Mouse (Mus musculus) colon, adult 2 months (tissue): ENCODE results near the gene Rbak. TPM values are rescaled to one million over a fixed set of nuclear protein-coding genes. Genes with fewer than 3 reads are reported as not detected.

Source experiments
- polyA plus RNA-seq: library from polyadenylated mRNA; depleted of rRNA; stranded (reverse); fragments of >200 nt; gene quantifications from 2 replicates; pipeline ENCODE4 v1.2.3, GENCODE M21; 2012; rRNA removed

Rbak gene
- polyA plus RNA-seq = 2.7 and 2.8 TPM in 2 replicates

DNA sequence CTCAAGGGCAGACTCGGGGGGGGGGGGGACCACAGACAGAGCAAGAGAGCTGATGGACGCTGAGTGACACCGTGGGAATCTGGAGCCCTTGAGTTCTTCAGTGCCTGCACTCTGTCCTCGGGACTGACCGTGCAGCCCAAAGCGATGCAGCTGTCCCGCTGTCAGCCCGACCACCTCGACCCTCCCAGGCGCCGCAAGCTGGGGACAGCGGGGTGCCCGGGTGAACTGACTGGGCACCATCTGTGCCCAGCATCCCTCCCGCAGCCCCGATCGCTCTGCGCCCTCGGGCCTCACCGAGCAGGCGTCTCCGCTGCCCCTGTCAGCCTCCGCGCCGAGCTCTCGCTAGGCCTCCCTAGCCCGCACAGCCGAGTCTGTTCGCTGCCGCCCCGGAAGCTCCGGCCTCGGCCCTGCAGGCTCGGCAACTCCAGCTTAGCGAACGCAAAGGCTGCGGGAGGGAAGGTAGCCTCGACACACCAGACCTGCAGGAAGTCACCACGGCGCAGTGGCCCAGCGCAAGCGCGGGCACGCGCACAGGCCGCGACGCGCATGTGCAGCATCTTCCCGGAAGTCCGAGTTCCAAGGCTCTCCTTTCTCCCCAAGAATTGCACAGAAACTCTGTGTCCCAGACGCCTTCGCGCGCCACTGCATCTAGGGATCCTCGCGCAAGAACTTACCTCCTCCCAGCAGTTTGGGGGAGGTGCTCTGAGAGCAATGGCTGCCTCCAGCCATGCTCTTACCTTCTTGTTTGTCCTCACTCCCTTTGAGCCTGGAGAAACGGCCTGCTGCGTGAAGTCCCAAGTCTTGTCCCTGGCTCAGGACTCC lies at the start of gene Rbak, which contains the start of gene Spdye4b:
Gene Rbak (minus strand): TSS at position 521 of the 822 bp plus-strand sequence.
Gene Spdye4b (plus strand): TSS at position 763 of the 822 bp plus-strand sequence.

DNA sequence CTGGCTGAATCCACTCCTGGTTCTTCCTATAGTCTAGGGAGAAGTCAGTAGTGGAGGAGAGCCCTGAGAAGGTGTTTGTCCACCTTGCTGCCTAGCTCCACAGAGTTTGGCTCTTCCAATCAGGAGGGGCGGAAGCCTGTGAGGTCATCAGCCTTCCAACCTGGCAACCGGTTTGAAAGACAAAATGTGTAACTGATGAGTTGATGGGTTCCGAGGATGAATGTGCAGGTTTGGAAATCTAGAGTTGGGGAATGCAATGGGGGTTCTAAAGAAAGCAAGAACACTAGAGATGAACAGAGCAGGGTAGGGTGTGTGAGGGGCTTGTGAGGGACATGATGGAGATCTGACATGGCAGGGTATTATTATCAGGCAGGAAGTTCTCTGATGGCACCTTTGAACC lies 46.2 kb upstream of the Rbak start, which contains the start of gene Spdye4a:
Gene Spdye4a (minus strand): TSS at position 101 of the 400 bp plus-strand sequence.

DNA sequence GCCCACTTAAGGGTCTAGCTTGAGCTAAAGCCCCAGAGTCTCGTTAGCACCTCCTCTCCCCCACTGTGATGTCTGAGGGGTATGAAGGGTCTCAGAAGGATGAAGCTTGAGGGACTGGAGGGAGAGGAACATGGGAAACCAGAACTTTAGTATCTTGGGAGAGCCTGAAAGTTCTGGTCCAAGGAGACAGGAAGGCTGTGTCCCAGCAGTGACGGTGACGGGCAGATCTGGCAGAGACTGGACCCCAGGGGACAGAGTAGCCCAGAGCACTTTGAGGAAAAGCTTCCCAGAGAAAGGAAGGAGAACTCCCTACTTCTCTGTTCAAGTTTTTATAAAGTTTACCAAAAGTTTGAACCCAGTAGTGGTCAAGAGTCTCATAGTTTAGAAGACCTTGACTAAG lies 33.1 kb downstream of the Rbak start, which contains the start of gene Olfr718-ps1:
Gene Olfr718-ps1 (minus strand): TSS at position 101 of the 400 bp plus-strand sequence.

Other genes starting within 250 kb of the Rbak start
- gene Fscn1, start 220.4 kb downstream of the Rbak start, polyA plus RNA-seq = 26.9 and 27.0 TPM in 2 replicates
- 22.9 and 25.7 TPM in 2 replicates for gene Rnf216, start 67.8 kb downstream of the Rbak start, polyA plus RNA-seq
- not detected in 2 replicates for gene Olfr718-ps1, start 33.2 kb downstream of the Rbak start, polyA plus RNA-seq
- gene Spdye4b, start 242 bp upstream of the Rbak start, polyA plus RNA-seq = not detected in 2 replicates
- not detected in 2 replicates for gene Spdye4a, start 46.1 kb upstream of the Rbak start, polyA plus RNA-seq
- gene Zfp12, start 54.4 kb upstream of the Rbak start, polyA plus RNA-seq = 5.9 and 7.3 TPM in 2 replicates
- gene Zfp316, start 89.2 kb upstream of the Rbak start, polyA plus RNA-seq = 10.0 and 10.2 TPM in 2 replicates
- 0.17 and 0.21 TPM in 2 replicates for gene Zfp853, start 112.8 kb upstream of the Rbak start, polyA plus RNA-seq
- 29.1 and 30.3 TPM in 2 replicates for gene E130309D02Rik, start 134.6 kb upstream of the Rbak start, polyA plus RNA-seq
- 52.1 and 62.7 TPM in 2 replicates for gene Zdhhc4, start 148.5 kb upstream of the Rbak start, polyA plus RNA-seq
- 0.67 and 0.87 TPM in 2 replicates for gene Grid2ip, start 176.6 kb upstream of the Rbak start, polyA plus RNA-seq
- 223 and 303 TPM in 2 replicates for gene Kdelr2, start 223.1 kb upstream of the Rbak start, polyA plus RNA-seq